Mouse (Mus musculus) heart, postnatal 36 days (tissue): ENCODE results near the gene Enah. TPM values are rescaled to one million over a fixed set of nuclear protein-coding genes. Genes with fewer than 3 reads are reported as not detected.

ENCODE experiments used
- DNase-seq, 2 experiments: peaks; one replicate each; pipeline ENCODE4 v3.0.0; 2021 to 2022
- intact Hi-C: fragments of 180-260 bp; cut with DNase I; formaldehyde crosslinking; loops from one replicate; pipeline ENCODE4 v1.15.1; 2025
- total RNA-seq, 2 experiments: library from RNA; stranded (reverse); gene quantifications; 2 replicates each; pipeline ENCODE4 v1.2.3; 2021

Enah gene
- 100 to 1,000 TPM; 111 to 112 TPM for total RNA-seq

- DNase-seq, result peak; percentile 67 to 69
- intact Hi-C loops, result loop anchor here (2.0 to 5.0 kb wide), 3 partner anchors 43 to 95 kb away; no protein-coding TSS in a partner anchor
Measured at GRCm38 (mm10) chr1:182019926-182020801, at the start of gene Enah. TSS of gene Enah (minus strand) at chr1:182019990.

DNA sequence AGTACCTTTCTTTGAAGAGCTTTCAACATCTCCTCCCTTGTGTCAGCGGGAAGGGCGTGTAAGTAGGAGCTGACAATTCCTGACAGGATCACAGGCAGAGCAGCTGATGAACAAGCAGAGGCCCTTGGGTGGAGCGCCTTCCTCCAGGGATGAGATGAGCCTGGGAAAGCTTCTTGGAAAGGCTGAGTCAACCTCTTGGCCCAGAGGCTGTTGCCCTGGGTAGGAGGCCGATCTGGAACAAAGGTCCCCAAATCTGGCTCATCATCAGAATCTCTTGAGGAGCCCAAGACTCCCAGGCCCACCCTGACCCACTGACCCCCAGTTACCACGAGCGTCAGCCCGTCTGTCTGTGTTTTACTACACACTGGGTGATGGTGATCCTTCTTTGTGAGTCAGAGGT lies 48.3 kb upstream of the Enah start:
- intact Hi-C loops, result no loop called here
- no peak for DNase-seq

- intact Hi-C loops, result no loop called here
- DNase-seq, result no peak
Measured at GRCm38 (mm10) chr1:182066527-182067465, 47.0 kb upstream of the Enah start.

- no peak for DNase-seq
- intact Hi-C loops, result no loop called here
Measured at GRCm38 (mm10) chr1:182063716-182064115, 43.9 kb upstream of the Enah start.

GRCm38 (mm10) chr1:182062801-182063200 lies 43.0 kb upstream of the Enah start:
- no peak for DNase-seq
- intact Hi-C loops, result no loop called here

GRCm38 (mm10) chr1:182061203-182061602 lies 41.4 kb upstream of the Enah start:
- DNase-seq, result no peak
- intact Hi-C loops, result loop anchor here (2.0 kb wide), 1 partner anchor 20 kb away; no protein-coding TSS in a partner anchor

GRCm38 (mm10) chr1:182059806-182060205 lies 40.0 kb upstream of the Enah start:
- intact Hi-C loops, result loop anchor here (2.0 kb wide), 1 partner anchor 21 kb away; no protein-coding TSS in a partner anchor
- no peak for DNase-seq

- intact Hi-C loops, result no loop called here
- DNase-seq, result no peak
Measured at GRCm38 (mm10) chr1:182057998-182058397, 38.2 kb upstream of the Enah start.

DNA sequence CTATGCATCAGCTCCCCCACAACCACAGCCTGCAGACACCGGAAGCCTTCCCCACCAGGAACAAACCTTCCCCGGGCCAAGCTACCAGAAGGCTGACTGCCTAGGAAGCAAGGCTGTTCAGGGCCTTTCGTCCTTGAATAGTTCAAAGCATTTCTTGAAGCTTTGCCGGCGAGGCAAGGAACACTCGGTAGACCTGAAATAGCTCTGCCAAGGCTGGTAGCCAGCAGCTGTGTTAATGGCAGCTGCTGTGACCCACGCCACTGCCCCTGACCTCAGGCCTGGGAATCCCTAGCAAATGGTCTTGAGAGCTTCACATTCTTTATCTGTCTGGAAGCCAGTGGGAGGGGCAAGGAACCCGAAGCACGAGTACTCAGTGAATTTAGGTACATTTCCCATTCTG lies 35.3 kb upstream of the Enah start:
- intact Hi-C loops, result no loop called here
- DNase-seq, result peak in 1 of 2 experiments; percentile 3

DNA sequence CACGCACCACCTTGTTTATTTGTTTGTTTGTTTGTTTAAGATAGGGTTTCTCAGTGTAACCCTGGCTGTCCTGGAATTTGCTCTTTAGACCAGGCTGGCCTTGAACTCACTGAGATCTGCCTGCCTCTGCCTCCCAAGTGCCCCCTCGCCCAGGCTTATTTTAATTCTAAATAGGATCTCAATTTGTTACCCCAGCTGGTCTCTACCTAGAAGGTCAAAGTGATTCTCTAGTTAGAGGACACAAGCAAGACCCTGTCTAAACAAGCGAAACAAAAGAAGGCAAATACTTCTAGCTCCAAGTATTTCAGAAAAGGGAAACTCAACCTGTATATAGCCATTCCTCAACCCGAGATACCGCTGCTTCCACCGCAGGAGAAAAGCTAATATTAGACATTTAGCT lies 34.9 kb upstream of the Enah start:
- intact Hi-C loops, result no loop called here
- no peak for DNase-seq

GRCm38 (mm10) chr1:182052973-182053372 lies 33.2 kb upstream of the Enah start:
- no peak for DNase-seq
- intact Hi-C loops, result no loop called here

- DNase-seq, result no peak
- intact Hi-C loops, result no loop called here
Measured at GRCm38 (mm10) chr1:182052385-182052784, 32.6 kb upstream of the Enah start.

DNA sequence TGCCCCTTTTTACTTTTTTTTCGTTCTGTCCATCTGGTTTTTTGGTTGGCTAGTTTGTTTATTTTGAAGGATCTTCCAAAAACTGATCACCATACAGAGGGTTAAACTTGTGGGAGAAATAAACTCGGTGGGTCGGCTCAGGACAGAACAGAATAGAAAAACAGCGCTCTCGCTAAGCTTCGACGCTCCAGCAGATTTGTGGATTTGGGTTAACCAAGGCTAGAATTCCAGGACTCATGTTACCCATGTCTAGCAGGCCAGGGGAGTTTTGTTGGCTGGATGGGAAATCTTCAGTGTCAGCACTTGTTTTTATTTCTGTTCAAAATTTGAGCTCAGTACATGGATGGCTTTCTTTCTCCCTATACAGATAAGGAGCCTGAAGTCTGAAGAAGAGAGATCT lies 30.0 kb upstream of the Enah start:
- intact Hi-C loops, result no loop called here
- no peak for DNase-seq

- no peak for DNase-seq
- intact Hi-C loops, result no loop called here
Measured at GRCm38 (mm10) chr1:182048101-182048500, 28.3 kb upstream of the Enah start.

GRCm38 (mm10) chr1:182047016-182047690 lies 27.4 kb upstream of the Enah start:
- intact Hi-C loops, result no loop called here
- no peak for DNase-seq

- DNase-seq, result no peak
- intact Hi-C loops, result no loop called here
Measured at GRCm38 (mm10) chr1:182045208-182045607, 25.4 kb upstream of the Enah start.

GRCm38 (mm10) chr1:182040538-182040937 lies 20.7 kb upstream of the Enah start:
- DNase-seq, result no peak

DNA sequence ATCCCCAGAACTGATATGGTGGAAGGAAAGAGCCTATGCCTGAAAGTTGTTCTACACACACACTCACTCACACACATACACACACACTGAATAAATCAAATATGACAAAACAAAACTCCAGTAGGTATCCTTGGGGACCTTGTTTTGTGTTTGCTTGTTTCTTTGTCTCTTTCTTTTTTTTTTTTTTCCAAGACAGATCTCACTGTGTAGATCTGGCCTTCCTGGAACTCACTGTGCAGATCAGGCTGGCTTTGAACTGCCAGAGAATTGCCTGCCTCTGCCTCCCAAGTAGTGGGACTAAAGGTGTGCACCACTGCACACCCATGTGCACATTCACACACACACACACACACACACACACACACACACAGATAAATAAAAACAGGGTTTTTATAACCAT lies 12.0 kb upstream of the Enah start:
- no peak for DNase-seq
- intact Hi-C loops, result no loop called here

More at GRCm38 (mm10) chr1:182040538-182040937, 20.7 kb upstream of the Enah start:
- intact Hi-C loops, result no loop called here

- DNase-seq, result no peak
- intact Hi-C loops, result no loop called here
Measured at GRCm38 (mm10) chr1:182031066-182031465, 11.3 kb upstream of the Enah start.

DNA sequence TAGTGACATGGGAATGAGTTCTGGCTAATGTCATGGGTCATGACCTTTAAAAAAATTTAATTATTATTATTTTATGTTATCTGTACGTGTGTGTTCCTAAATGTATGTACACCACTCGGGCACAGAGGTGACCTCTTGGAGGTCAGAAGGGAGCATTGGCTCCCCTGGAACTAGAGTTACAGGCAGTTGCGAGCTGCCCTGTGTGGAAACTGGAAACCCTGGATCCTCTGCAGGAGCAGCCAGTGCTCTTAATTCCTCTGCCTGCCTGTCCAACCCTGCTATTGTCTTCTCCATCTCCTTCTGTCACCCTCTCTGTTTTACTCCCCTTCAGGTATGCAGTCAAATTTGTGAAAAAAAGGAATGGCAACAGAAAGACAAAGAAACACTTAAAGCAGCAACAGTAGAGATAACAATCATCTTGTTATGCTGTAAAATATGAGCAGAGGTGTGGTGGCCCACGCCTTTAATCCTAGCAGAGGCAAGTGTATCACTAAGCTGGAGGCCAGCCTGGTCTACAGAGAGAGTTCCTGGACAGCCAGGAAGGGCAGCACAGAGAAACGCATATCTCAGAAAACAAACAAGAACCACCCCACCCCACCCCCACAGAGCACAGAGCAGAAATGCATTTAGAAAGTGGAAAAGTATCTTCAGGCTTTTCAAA lies 10.3 kb upstream of the Enah start:
- intact Hi-C loops, result no loop called here
- no peak for DNase-seq
